Mouse (Mus musculus) embryonic facial prominence, embryonic 10.5 days (tissue): Measurements from ENCODE around the gene Cd248. TPM values are rescaled to one million over a fixed set of nuclear protein-coding genes. Genes with fewer than 3 reads are reported as not detected.

Source experiments
- DNase-seq: peaks from one replicate; pipeline ENCODE4 v3.0.0-alpha.2; 2017; ENCODE audit warnings: low spot score
- H3K27ac ChIP-seq: fragments of 300-500 bp; sonication (generic); replicated peaks from 2 replicates; pipeline ENCODE4 v1.5.1; 2016; ENCODE audit warnings: mild to moderate bottlenecking
- H3K27me3 ChIP-seq: fragments of 300-500 bp; sonication (generic); replicated peaks from 2 replicates; pipeline ENCODE4 v1.6.1; 2016; ENCODE audit warnings: low read depth, mild to moderate bottlenecking; ENCODE audit not compliant: poor library complexity, severe bottlenecking
- H3K36me3 ChIP-seq: fragments of 300-500 bp; sonication (generic); replicated peaks from 2 replicates; pipeline ENCODE4 v1.6.1; 2016; ENCODE audit warnings: mild to moderate bottlenecking, moderate library complexity
- H3K4me1 ChIP-seq: fragments of 300-500 bp; sonication (generic); 2 replicates; pipeline ENCODE4 v1.6.1; 2016
- H3K4me3 ChIP-seq: fragments of 300-500 bp; sonication (generic); 2 replicates; pipeline ENCODE4 v1.5.1; 2016; ENCODE audit warnings: mild to moderate bottlenecking, moderate library complexity
- H3K9me3 ChIP-seq: fragments of 300-500 bp; sonication (generic); 2 replicates; pipeline ENCODE4 v1.6.1; 2016; ENCODE audit warnings: mild to moderate bottlenecking
- WGBS: fragments of 180-500 bp; shearing (Covaris S2); methylation state at CpG from one replicate; pipeline ENCODE4 v1.1.7; 2016; 5-methylcytosine and 5-hydroxymethylcytosine counted together
- polyA plus RNA-seq: library from polyadenylated mRNA; unstranded; fragments of >200 nt; fragmentation: Nextera tagmentation; extraction: Ambion mirVana; gene quantifications from 2 replicates; pipeline ENCODE4 v1.2.1, GENCODE M21; 2016

Cd248 gene
- polyA plus RNA-seq, 1 experiment from 2014 or later: 37.0 TPM

- Histone ChIP-seq H3K9me3 (no peaks in the 10 kb centered on the region), H3K4me1 (peaks cover 73% of the 10 kb centered on the region), H3K27me3 (peaks cover 59% of the 10 kb centered on the region), H3K4me3 (peak overlapping the region; percentile 69), H3K36me3 (no peaks in the 10 kb centered on the region), H3K27ac (peak overlapping the region; percentile 93)
- 85% methylated on average over 7 of the region's 7 CpGs for WGBS
- DNase-seq: no peak
These were observed 2.1 kb downstream of the Cd248 start for GRCm38 (mm10) chr19:5069978-5070377.

- H3K27me3 ChIP-seq: peaks cover 60% of the 10 kb centered on the region
- H3K36me3 ChIP-seq: no peaks in the 10 kb centered on the region
- peak overlapping the region; percentile 93 for H3K27ac ChIP-seq
- WGBS: 2% methylated on average over 11 of the region's 11 CpGs
- no peaks in the 10 kb centered on the region for H3K9me3 ChIP-seq
- no peak for DNase-seq
- peaks cover 67% of the 10 kb centered on the region for H3K4me1 ChIP-seq
- peak overlapping the region; percentile 69 for H3K4me3 ChIP-seq
These were observed 3.2 kb downstream of the Cd248 start for GRCm38 (mm10) chr19:5071077-5071476.

- peak; percentile 97 for DNase-seq
- Histone ChIP-seq H3K4me1 (peaks cover 66% of the 10 kb centered on the region), H3K27ac (peak overlapping the region; percentile 93), H3K9me3 (no peaks in the 10 kb centered on the region), H3K36me3 (no peaks in the 10 kb centered on the region), H3K4me3 (peak overlapping the region; percentile 69), H3K27me3 (peaks cover 56% of the 10 kb centered on the region)
- under 1% methylated on average over 40 of the region's 40 CpGs for WGBS
These were observed 3.9 kb downstream of the Cd248 start for GRCm38 (mm10) chr19:5071545-5072369.

- peak overlapping the region; percentile 69 for H3K4me3 ChIP-seq
- H3K27ac ChIP-seq: peak overlapping the region; percentile 93
- DNase-seq: peak; percentile 62
- no peaks in the 10 kb centered on the region for H3K9me3 ChIP-seq
- peaks cover 49% of the 10 kb centered on the region for H3K27me3 ChIP-seq
- no peaks in the 10 kb centered on the region for H3K36me3 ChIP-seq
- WGBS: 1% methylated on average over 20 of the region's 20 CpGs
- peaks cover 58% of the 10 kb centered on the region for H3K4me1 ChIP-seq
These were observed 4.6 kb downstream of the Cd248 start for GRCm38 (mm10) chr19:5072389-5073019.

GRCm38 (mm10) chr19:5073028-5073427 lies 5.2 kb downstream of the Cd248 start:
- Histone ChIP-seq H3K9me3 (no peaks in the 10 kb centered on the region), H3K27me3 (peaks cover 43% of the 10 kb centered on the region), H3K4me3 (peak overlapping the region; percentile 69), H3K27ac (peak overlapping the region; percentile 93), H3K4me1 (peaks cover 53% of the 10 kb centered on the region), H3K36me3 (no peaks in the 10 kb centered on the region)
- peak; percentile 94 for DNase-seq
- 1% methylated on average over 15 of the region's 15 CpGs for WGBS

GRCm38 (mm10) chr19:5073518-5073917 lies 5.6 kb downstream of the Cd248 start:
- no peak for DNase-seq
- Histone ChIP-seq H3K4me1 (peaks cover 48% of the 10 kb centered on the region), H3K4me3 (0 out of 2 replicates have a peak overlapping the region, but pooled peaks have one; percentile 69), H3K27ac (no peak overlapping the region), H3K36me3 (no peaks in the 10 kb centered on the region), H3K27me3 (peaks cover 38% of the 10 kb centered on the region), H3K9me3 (no peaks in the 10 kb centered on the region)
- 44% methylated on average over 5 of the region's 5 CpGs for WGBS

GRCm38 (mm10) chr19:5079279-5079678 lies 11.4 kb downstream of the Cd248 start:
- Histone ChIP-seq H3K36me3 (no peaks in the 10 kb centered on the region), H3K27me3 (peaks cover 57% of the 10 kb centered on the region), H3K4me1 (0 out of 2 replicates have a peak, but pooled peaks cover 3% of the 10 kb centered on the region), H3K27ac (no peak overlapping the region), H3K4me3 (no peak overlapping the region), H3K9me3 (no peaks in the 10 kb centered on the region)
- no peak for DNase-seq
- 91% methylated on average over 1 of the region's 1 CpGs for WGBS

- H3K27me3 ChIP-seq: peaks cover 73% of the 10 kb centered on the region
These were observed 14.1 kb downstream of the Cd248 start for GRCm38 (mm10) chr19:5082005-5082404.

GRCm38 (mm10) chr19:5082596-5082995 lies 14.7 kb downstream of the Cd248 start:
- Histone ChIP-seq H3K27me3 (peaks cover 73% of the 10 kb centered on the region), H3K4me1 (peaks cover 20% of the 10 kb centered on the region), H3K9me3 (no peaks in the 10 kb centered on the region), H3K27ac (no peak overlapping the region), H3K36me3 (no peaks in the 10 kb centered on the region), H3K4me3 (no peak overlapping the region)
- no peak for DNase-seq
- WGBS: 72% methylated on average over 24 of the region's 24 CpGs

More at GRCm38 (mm10) chr19:5082005-5082404, 14.1 kb downstream of the Cd248 start:
- Histone ChIP-seq H3K9me3 (no peaks in the 10 kb centered on the region), H3K4me1 (peaks cover 15% of the 10 kb centered on the region), H3K4me3 (no peak overlapping the region), H3K36me3 (no peaks in the 10 kb centered on the region), H3K27ac (no peak overlapping the region)
- 71% methylated on average over 18 of the region's 18 CpGs for WGBS
- no peak for DNase-seq

- DNase-seq: no peak
- no peaks in the 10 kb centered on the region for H3K9me3 ChIP-seq
- H3K4me1 ChIP-seq: peaks cover 29% of the 10 kb centered on the region
- H3K4me3 ChIP-seq: peak overlapping the region; percentile 58; the same call in 1 of the 2 replicates
- WGBS: 73% methylated on average over 3 of the region's 3 CpGs
- no peaks in the 10 kb centered on the region for H3K36me3 ChIP-seq
- H3K27me3 ChIP-seq: peaks cover 73% of the 10 kb centered on the region
- H3K27ac ChIP-seq: no peak overlapping the region
These were observed 16.3 kb downstream of the Cd248 start for GRCm38 (mm10) chr19:5083961-5084833.

- Histone ChIP-seq H3K9me3 (no peaks in the 10 kb centered on the region), H3K36me3 (peaks cover 1% of the 10 kb centered on the region), H3K4me1 (peaks cover 34% of the 10 kb centered on the region), H3K27ac (no peak overlapping the region), H3K4me3 (peak overlapping the region; percentile 58), H3K27me3 (peaks cover 68% of the 10 kb centered on the region)
- 5% methylated on average over 15 of the region's 15 CpGs for WGBS
- DNase-seq: no peak
These were observed 16.9 kb downstream of the Cd248 start for GRCm38 (mm10) chr19:5084834-5085144.

GRCm38 (mm10) chr19:5085145-5085863 lies 17.4 kb downstream of the Cd248 start, which contains the start of gene Tmem151a:
Gene Tmem151a, minus strand, starts transcription at chr19:5085531.
- peak within 1 kb of the TSS; percentile 58 for H3K4me3 ChIP-seq
- WGBS: under 1% methylated on average over 69 of the region's 69 CpGs
- no peaks in the 10 kb centered on the region for H3K9me3 ChIP-seq
- H3K27me3 ChIP-seq: peaks cover 63% of the 10 kb centered on the region
- H3K27ac ChIP-seq: no peak within 1 kb of the TSS
- DNase-seq: no peak
- peaks cover 34% of the 10 kb centered on the region for H3K4me1 ChIP-seq
- H3K36me3 ChIP-seq: peaks cover 6% of the 10 kb centered on the region
